ENCODE assay signal across 22 mouse cellular contexts in genomic region chr3:102025659-102026058, GRCm38 (mm10). TPM values are rescaled to one million over a fixed set of nuclear protein-coding genes. Genes with fewer than 3 reads are reported as not detected.
DNase-seq lines count a peak whose midpoint lies in the region; ATAC-seq and TF ChIP-seq lines count a peak whose summit lies in the region.
"Had no signal": no experiment of that assay in that cellular context is flagged by ENCODE, and none has a peak within 500 bp of the region (broad histone marks: within the 10 kb centered on the region; RNA-seq: fewer than 3 reads in every experiment).

No protein-coding gene starts in this region.

- no peak for TF ChIP-seq CTCF in gastrocnemius, adult 2 months (IDR thresholded peaks at IDR 0.05)

- H3K9ac ChIP-seq in hindbrain, embryonic 12.5 days = no peak overlapping the region
- no peak overlapping the region for H3K9ac ChIP-seq in neural tube, embryonic 12.5 days
- no peak overlapping the region for H3K9ac ChIP-seq in forebrain, embryonic 12.5 days
- H3K9ac ChIP-seq in neural tube, embryonic 14.5 days (replicated peaks; ENCODE audit: low read depth, low read length) = no peak overlapping the region
- H3K9ac ChIP-seq: embryonic facial prominence, embryonic 13.5 days; liver, embryonic 13.5 days; lung, embryonic 14.5 days had no signal

- intact Hi-C loops in gastrocnemius, adult 2 months (cut with DNase I) = no loop called here

- no peaks in the 10 kb centered on the region for H3K27me3 ChIP-seq in hindbrain, embryonic 12.5 days
- peaks cover 31% of the 10 kb centered on the region for H3K27me3 ChIP-seq in hindbrain, embryonic 10.5 days (ENCODE audit: insufficient read depth, poor library complexity, severe bottlenecking)
- H3K27me3 ChIP-seq in neural tube, embryonic 12.5 days (replicated peaks) = no peaks in the 10 kb centered on the region
- peaks cover 23% of the 10 kb centered on the region for H3K27me3 ChIP-seq in forebrain, embryonic 12.5 days
- no peaks in the 10 kb centered on the region for H3K27me3 ChIP-seq in neural tube, embryonic 14.5 days (ENCODE audit: control insufficient read depth, insufficient read depth, low read length)

- DNase-seq in hindbrain, embryonic 10.5 days (ENCODE audit: low spot score) = no peak
- no peak for DNase-seq in neural tube, embryonic 10.5 days (ENCODE audit: extremely low spot score, low spot score)
- no peak for DNase-seq in gastrocnemius, adult 2 months
- DNase-seq: cerebellum, adult 9-11 months; heart, postnatal 14 days; kidney, adult 8-10 months; kidney, postnatal 14 days; liver, embryonic 13.5 days had no signal

- no peaks in the 10 kb centered on the region for H3K36me3 ChIP-seq in hindbrain, embryonic 12.5 days
- H3K36me3 ChIP-seq in hindbrain, embryonic 10.5 days = no peaks in the 10 kb centered on the region
- no peaks in the 10 kb centered on the region for H3K36me3 ChIP-seq in neural tube, embryonic 12.5 days
- H3K36me3 ChIP-seq in forebrain, embryonic 12.5 days (replicated peaks) = no peaks in the 10 kb centered on the region
- no peaks in the 10 kb centered on the region for H3K36me3 ChIP-seq in neural tube, embryonic 14.5 days (ENCODE audit: control insufficient read depth, insufficient read depth, low read length)
- H3K36me3 ChIP-seq: embryonic facial prominence, embryonic 13.5 days; liver, embryonic 13.5 days had no signal

- H3K4me1 ChIP-seq in hindbrain, embryonic 12.5 days = peaks cover 46% of the 10 kb centered on the region
- H3K4me1 ChIP-seq in hindbrain, embryonic 10.5 days (replicated peaks) = peaks cover 54% of the 10 kb centered on the region
- peaks cover 23% of the 10 kb centered on the region; the same call in 1 of the 2 replicates for H3K4me1 ChIP-seq in neural tube, embryonic 12.5 days
- H3K4me1 ChIP-seq in forebrain, embryonic 12.5 days = peaks cover 45% of the 10 kb centered on the region
- peaks cover 7% of the 10 kb centered on the region; the same call in 1 of the 2 replicates for H3K4me1 ChIP-seq in neural tube, embryonic 14.5 days (ENCODE audit: control insufficient read depth, insufficient read depth, low read length)
- H3K4me1 ChIP-seq: liver, embryonic 13.5 days had no signal

- no peak overlapping the region for H3K4me3 ChIP-seq in hindbrain, embryonic 12.5 days
- no peak overlapping the region for H3K4me3 ChIP-seq in hindbrain, embryonic 10.5 days
- no peak overlapping the region for H3K4me3 ChIP-seq in neural tube, embryonic 12.5 days
- no peak overlapping the region for H3K4me3 ChIP-seq in forebrain, embryonic 12.5 days (replicated peaks)
- no peak overlapping the region for H3K4me3 ChIP-seq in neural tube, embryonic 14.5 days (ENCODE audit: low read depth, low read length)
- no peak overlapping the region for H3K4me3 ChIP-seq in gastrocnemius, adult 2 months
- H3K4me3 ChIP-seq: embryonic facial prominence, embryonic 13.5 days; layer of hippocampus, adult 2 months; left cerebral cortex, adult 2 months; liver, embryonic 13.5 days had no signal

- peak overlapping the region; percentile 87 for H3K27ac ChIP-seq in hindbrain, embryonic 12.5 days
- no peak overlapping the region for H3K27ac ChIP-seq in hindbrain, embryonic 10.5 days
- H3K27ac ChIP-seq in neural tube, embryonic 12.5 days = no peak overlapping the region
- H3K27ac ChIP-seq in forebrain, embryonic 12.5 days = peak overlapping the region; percentile 87
- H3K27ac ChIP-seq in neural tube, embryonic 14.5 days (ENCODE audit: low read depth, low read length) = peak overlapping the region; percentile 58; the same call in 1 of the 2 replicates
- no peak overlapping the region for H3K27ac ChIP-seq in gastrocnemius, adult 2 months
- H3K27ac ChIP-seq: embryonic facial prominence, embryonic 13.5 days; layer of hippocampus, adult 2 months; left cerebral cortex, adult 2 months; liver, embryonic 13.5 days; stomach, postnatal 0 days had no signal

- WGBS in hindbrain, embryonic 12.5 days = 68% methylated on average over 5 of the region's 5 CpGs
- WGBS in hindbrain, embryonic 10.5 days = 75% methylated on average over 5 of the region's 5 CpGs
- 68% methylated on average over 5 of the region's 5 CpGs for WGBS in neural tube, embryonic 12.5 days
- 72% methylated on average over 5 of the region's 5 CpGs for WGBS in forebrain, embryonic 12.5 days
- WGBS in neural tube, embryonic 14.5 days = 71% methylated on average over 5 of the region's 5 CpGs

- no peak overlapping the region for H3K4me2 ChIP-seq in hindbrain, embryonic 12.5 days (replicated peaks)
- H3K4me2 ChIP-seq in neural tube, embryonic 12.5 days (replicated peaks) = no peak overlapping the region
- H3K4me2 ChIP-seq in forebrain, embryonic 12.5 days = no peak overlapping the region
- H3K4me2 ChIP-seq in neural tube, embryonic 14.5 days (ENCODE audit: low read depth, low read length) = no peak overlapping the region
- H3K4me2 ChIP-seq: embryonic facial prominence, embryonic 13.5 days; heart, embryonic 11.5 days; liver, embryonic 13.5 days; lung, embryonic 14.5 days had no signal

- ATAC-seq in hindbrain, embryonic 12.5 days (ENCODE audit: low FRiP score) = no peak
- ATAC-seq in neural tube, embryonic 12.5 days (ENCODE audit: low FRiP score, low read depth) = peak; percentile 23; the same call in 1 of the 2 replicates
- peak; percentile 47; the same call in 1 of the 2 replicates for ATAC-seq in forebrain, embryonic 12.5 days (ENCODE audit: low FRiP score)
- no peak for ATAC-seq in neural tube, embryonic 14.5 days (ENCODE audit: low read depth)

- no peaks in the 10 kb centered on the region for H3K9me3 ChIP-seq in hindbrain, embryonic 12.5 days (replicated peaks)
- no peaks in the 10 kb centered on the region for H3K9me3 ChIP-seq in hindbrain, embryonic 10.5 days
- no peaks in the 10 kb centered on the region for H3K9me3 ChIP-seq in neural tube, embryonic 12.5 days
- no peaks in the 10 kb centered on the region for H3K9me3 ChIP-seq in forebrain, embryonic 12.5 days
- H3K9me3 ChIP-seq in neural tube, embryonic 14.5 days (ENCODE audit: control insufficient read depth, low read length) = no peaks in the 10 kb centered on the region
- H3K9me3 ChIP-seq: embryonic facial prominence, embryonic 13.5 days; liver, embryonic 13.5 days had no signal

RNA-seq across cellular contexts. Expression of gene Nhlh2, which starts 15.8 kb away (rescaled TPM):
- 144 and 164 TPM in 2 replicates for polyA plus RNA-seq in hindbrain, embryonic 12.5 days (2016; fragmentation: Nextera tagmentation; extraction: Ambion mirVana)
- 64.1 and 152 TPM in 2 replicates for polyA plus RNA-seq in hindbrain, embryonic 10.5 days (2016; fragmentation: Nextera tagmentation; extraction: Ambion mirVana)
- 119 and 140 TPM in 2 replicates for polyA plus RNA-seq in neural tube, embryonic 12.5 days (2016; fragmentation: Nextera tagmentation; extraction: Ambion mirVana)
- polyA plus RNA-seq in forebrain, embryonic 12.5 days (2016; fragmentation: Nextera tagmentation; extraction: Ambion mirVana) = 56.4 and 59.5 TPM in 2 replicates
- 20.8 and 33.7 TPM in 2 replicates for polyA plus RNA-seq in neural tube, embryonic 14.5 days (2014; fragmentation: Nextera tagmentation; extraction: Ambion mirVana)
- not detected for total RNA-seq in gastrocnemius, adult 2 months (2021)
- total RNA-seq: adrenal gland, adult 18-20 months; gastrocnemius, postnatal 4 days; heart, postnatal 14 days; megakaryocyte-erythroid progenitor cell, adult 5-6 weeks had no signal
- polyA plus RNA-seq: lung, embryonic 14.5 days; stomach, postnatal 0 days; thymus, postnatal 0 days had no signal

Comparison
In these comparisons a context has a peak if more than half of its experiments do, and no peak if none do; other contexts are left out.
1. ATAC-seq: peak in neural tube, embryonic 12.5 days (single experiment) and forebrain, embryonic 12.5 days (single experiment); none in hindbrain, embryonic 12.5 days (single experiment) and neural tube, embryonic 14.5 days (single experiment).
2. H3K27ac ChIP-seq: peak in hindbrain, embryonic 12.5 days (single experiment), forebrain, embryonic 12.5 days (single experiment) and neural tube, embryonic 14.5 days (single experiment); none in hindbrain, embryonic 10.5 days (single experiment), neural tube, embryonic 12.5 days (single experiment) and gastrocnemius, adult 2 months (single experiment).